Mouse (Mus musculus) testis, adult 2 months (tissue): ENCODE results near the gene Lmf2.

Experiments
- CTCF ChIP-seq: fragments of 200-500 bp; IDR thresholded peaks from 2 replicates; pipeline ENCODE4 v1.5.1; 2012; ENCODE audit warnings: low read depth, mild to moderate bottlenecking, inconsistent platforms, low read length, moderate library complexity; ENCODE audit not compliant: control insufficient read depth, insufficient read depth, insufficient replicate concordance
- POLR2A ChIP-seq: fragments of 200-500 bp; IDR thresholded peaks from 2 replicates; pipeline ENCODE4 v1.6.1; 2012; ENCODE audit warnings: low read depth, mild to moderate bottlenecking, inconsistent platforms, low read length, moderate library complexity; ENCODE audit not compliant: control insufficient read depth

GRCm38 (mm10) chr15:89309962-89310498, 45.4 kb downstream of the Lmf2 start:
- no peak for TF ChIP-seq CTCF
- no peak for TF ChIP-seq POLR2A
